Mouse (Mus musculus): Measurements from ENCODE around the gene Pced1b.

GRCm38 (mm10) chr15:97391436-97391835 lies 144.5 kb downstream of the Pced1b start:
- no peak for TF ChIP-seq CTCF (IDR thresholded peaks at IDR 0.05; ENCODE audit: low read depth)
- no peak for TF ChIP-seq EP300 (IDR thresholded peaks at IDR 0.05; ENCODE audit: low read depth)
